Mouse (Mus musculus): ENCODE measurements around the gene Slc25a12.

Gene Slc25a12

DNA sequence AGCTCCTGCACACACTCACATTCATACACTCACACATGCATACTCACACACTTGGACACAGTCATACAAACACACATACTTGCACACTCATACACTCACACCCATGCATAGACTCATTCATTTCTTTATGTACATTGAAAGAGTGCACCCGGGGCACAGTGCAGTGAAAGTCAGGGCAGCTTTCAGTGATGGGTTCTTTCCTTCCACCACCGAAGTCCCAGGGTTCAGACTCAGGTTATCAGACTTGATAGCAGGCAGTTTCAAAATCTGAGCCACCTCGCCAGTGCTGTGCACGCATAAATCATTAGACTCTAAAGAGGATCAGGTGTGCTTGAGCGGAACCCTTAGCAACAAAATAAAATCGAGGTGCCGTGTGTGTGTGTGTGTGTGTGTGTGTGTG, 17.4 kb downstream of the Slc25a12 start:
- peak; percentile 66 for DNase-seq (ENCODE audit: low read depth, low spot score)

DNA sequence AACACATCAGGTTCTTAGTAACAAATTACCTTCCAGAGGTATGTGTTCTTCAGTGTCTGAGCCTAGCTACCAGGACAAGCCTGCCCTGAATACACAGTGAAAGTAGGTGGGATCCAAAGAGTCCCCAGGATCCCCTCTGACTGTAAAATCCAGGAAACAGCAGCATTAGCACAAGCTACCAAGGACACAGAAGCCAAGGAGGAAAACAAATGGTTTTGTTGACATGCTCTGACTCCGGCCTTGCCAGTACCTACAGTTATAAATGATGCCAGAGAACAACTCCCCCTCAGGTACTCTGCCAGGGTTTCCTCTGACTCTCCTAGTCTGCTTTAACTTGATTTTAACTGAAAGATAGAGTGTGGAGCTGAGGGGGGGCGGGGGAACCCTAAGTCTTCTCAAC, 18.0 kb downstream of the Slc25a12 start:
- DNase-seq (ENCODE audit: low read depth, low spot score), result no peak

DNA sequence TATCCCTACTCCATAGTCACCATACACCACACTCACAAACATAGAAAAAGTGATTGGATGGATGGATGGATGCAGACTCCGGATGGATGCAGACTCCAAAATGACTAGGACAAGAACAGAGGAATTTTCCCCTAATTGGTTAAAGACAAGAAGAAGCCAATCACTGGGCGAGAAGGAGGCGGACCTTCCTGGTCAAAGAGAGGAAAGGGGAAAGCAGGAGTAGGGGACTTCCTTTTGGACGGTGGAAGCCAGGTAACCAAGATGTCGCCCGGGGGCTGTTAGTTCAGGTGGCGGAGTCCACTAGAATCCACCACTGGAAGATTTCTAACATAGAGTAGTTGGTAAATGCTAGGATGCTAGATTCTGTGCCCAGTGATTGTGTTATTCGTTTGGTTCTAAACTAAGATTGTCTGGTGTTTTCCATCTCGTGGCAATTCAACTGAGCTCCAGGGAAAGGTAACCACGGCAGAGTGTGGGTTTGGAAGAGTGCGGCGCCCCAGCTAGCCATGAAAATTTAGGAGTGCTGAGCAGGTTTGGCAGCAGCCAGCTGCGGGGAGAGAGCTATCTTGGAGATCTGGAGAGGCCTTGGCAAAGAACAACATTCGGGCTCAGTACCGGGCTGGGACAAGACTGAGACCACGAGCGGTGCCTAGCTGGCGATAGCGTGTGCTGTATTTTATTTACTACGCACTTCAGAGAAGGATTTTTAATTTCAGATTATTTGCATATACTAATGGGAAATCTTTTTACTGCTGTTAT, 19.6 kb downstream of the Slc25a12 start:
- DNase-seq (ENCODE audit: low read depth, low spot score), result peak; percentile 91

DNA sequence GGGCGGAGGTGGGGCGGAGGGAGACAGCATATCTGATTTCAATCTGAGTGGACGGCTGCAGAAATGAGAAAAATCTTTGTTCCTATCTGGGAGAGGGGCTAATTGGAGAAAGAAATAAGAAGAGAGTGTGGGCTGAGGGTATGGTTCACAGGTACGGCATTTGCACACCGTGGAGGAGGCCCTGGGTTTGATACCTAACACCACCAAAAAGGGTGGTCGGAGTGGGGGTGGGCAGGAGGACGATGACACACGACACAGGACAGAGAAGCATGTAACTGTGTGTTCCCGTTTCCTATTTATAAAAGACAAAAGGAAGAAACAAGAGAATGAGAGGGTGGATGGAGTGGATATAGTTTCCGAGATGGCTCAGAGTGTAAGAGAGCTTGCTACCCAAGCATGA, 20.4 kb downstream of the Slc25a12 start:
- no peak for DNase-seq (ENCODE audit: low read depth, low spot score)

DNA sequence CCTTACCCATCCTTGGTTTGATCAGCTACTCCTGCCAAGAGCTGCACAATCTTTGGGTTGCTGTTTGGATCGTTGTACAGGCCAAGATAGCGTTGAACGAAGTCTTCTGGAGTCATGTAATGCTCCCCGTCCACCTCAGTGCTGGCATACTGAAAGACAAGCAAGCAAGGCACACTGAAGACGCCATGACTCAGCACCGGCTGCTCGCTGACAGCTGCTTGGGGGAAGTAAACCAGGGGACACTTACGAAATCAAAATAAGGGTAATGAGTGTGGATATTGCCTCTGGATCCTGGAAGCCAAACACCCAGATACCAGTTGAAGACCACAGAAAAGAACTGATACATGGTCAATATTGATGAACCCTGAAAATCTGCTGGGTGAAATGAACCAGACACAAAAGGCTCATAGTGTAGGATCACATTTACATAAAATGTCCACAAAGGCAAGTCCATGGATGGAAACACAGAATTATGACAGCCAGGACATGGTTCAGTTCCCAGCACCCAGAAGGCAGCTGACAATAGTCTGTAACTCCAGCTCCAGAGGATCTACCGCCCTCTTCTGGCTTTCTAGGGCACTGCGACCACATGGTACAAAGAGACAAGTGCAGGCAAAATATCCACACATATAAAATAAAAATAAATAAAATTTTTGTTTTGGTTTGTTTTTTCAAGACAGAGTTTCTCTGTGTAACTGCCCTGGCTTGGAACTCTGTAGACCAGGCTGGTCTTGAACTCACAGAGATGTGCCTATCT, 23.5 kb downstream of the Slc25a12 start:
- DNase-seq (ENCODE audit: low read depth, low spot score), result peak; percentile 56

DNA sequence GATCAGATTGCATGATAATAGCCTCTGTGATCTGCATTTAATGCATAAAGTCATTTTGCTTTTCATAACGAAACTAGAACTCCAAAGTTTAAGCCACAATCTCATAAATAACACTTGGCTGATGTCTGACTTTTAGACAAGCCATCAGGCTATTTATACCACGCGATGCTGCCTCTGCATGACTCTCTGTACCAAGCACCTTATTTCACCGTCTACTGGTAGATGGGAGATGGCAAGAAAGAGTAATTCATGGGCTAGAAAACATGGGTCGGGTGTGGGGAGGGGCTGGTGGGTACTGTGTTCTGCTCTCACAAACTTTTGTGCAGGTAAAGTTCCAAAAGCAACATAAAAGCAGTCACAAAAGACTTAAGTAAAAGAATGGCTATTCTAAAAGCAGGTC, 27.4 kb downstream of the Slc25a12 start:
- DNase-seq (ENCODE audit: low read depth, low spot score), result no peak

DNA sequence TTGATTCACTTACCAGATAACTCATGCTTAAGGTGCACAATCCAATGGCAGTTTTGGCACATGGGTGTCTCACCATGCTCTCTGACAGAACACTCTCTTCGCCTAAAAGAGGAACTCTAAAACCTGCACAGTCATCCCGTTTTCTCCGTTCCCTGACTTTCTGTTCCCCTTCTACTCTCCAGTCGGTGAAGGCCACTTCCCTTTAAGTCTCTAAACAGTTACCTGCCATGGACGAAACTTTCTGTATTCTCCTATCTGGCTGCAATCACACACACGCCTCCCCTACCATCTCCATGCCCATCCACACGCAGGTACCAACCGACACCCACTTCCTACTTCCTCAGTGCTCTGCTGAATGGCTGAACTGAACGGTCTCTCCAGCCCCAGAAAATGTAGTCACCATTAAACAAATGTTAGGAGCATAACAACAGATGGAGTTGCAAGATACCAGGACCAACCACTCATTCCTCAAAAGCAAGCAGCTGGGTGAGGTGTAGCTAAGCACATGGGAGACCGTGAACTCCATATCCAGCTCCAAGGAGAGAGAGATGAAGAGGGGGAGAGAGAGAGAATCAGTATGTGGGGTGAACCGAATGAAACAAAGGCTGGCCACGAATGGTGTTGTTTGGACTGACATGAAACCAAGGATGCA, 29.3 kb downstream of the Slc25a12 start:
- no peak for DNase-seq (ENCODE audit: low read depth, low spot score)

DNA sequence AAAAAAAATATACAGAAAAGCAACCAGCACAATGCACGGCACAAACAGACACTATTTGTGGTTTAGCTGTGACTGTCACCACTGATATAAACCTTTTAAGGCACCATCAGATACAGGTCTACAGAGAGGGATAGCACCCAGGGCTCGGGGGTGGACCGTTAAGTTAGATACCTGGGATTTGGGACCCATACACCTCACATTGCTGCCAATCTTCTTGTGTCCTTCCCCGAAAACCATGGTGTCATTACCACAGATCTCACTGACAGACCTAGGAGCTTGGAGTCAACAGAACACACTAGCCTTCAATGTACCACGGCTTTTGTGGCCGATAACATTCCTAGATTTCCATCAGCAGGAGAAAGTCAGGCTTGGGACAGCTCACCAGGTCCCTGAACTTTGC, 30.9 kb downstream of the Slc25a12 start:
- no peak for DNase-seq (ENCODE audit: low read depth, low spot score)

DNA sequence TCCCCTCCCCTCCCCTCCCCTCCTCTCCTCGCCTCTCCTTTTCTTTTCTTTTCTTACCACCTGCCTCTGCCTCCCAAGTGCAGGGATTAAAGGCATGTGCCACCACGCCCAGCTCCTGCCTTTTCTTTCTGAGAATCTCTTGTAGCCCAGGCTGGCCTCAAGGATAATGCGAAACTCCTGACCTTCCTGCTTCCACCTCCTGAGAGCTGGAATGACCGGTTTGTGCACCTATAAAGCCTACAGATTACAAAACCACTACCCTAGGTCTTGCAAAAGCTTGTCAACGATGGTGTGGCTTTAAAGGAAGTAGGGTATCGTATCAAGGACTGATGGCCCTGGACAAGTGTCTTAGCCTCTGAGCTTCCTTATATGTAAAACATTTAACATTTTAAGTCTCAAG, 31.3 kb downstream of the Slc25a12 start:
- peak; percentile 79 for DNase-seq (ENCODE audit: low read depth, low spot score)

DNA sequence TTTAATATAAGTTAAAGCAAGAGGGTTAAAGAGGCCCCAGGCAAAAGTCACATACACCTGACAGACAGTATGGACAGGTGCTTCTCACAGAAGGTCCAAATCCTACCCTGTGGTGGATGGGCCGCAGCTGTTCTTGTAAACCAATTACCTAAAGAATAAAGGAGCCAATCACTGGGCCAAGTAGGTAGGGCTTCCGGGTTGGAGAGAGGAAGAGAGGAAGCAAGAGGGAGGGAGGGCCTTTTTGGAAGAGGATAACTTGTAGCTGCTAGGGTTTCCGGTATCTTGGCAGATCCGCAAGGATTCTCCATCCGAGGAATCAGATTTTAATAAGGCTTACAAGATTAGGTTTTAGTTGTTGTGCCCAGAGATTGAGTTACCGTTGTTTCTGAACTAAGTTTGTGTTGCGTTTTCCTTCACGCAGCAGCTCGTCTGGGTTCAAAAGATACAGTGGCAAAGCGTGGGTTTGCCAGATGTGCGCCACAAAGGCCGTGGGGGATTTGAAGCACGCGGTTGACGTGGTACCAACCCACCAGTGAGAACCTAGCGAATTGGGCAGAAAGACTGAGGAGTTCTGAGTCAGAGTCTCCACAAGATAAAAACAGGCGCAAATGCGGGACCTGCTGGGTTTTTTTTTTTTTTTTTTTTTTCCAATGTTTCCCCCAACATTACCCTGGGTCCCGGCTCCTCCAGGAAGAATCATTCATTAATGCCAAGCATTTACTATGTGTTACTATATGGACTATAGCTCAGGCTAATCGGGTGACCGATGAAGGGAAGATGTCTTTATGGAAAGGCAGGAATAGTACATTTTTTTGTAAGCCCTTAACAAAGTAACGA, 33.3 kb downstream of the Slc25a12 start:
- peak; percentile 84 for DNase-seq (ENCODE audit: low read depth, low spot score)

DNA sequence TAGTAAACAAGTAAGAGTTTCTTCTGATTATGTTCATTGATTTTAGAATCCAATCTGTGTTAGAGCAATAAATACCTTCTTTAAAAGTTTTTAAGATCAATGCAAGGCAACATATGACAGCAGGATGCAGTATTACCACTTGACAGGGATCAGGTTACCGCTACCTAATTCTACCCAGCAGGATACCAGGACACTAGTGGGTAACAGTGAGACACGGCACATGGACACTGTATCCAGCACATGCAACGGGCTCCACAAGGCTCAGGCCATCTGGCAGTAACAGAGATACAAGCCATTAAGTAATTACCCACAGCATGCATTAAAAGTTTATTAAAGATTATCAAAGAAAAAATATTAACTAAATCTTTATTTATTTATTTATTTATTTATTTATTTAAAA, 37.8 kb downstream of the Slc25a12 start:
- no peak for DNase-seq (ENCODE audit: low read depth, low spot score)

DNA sequence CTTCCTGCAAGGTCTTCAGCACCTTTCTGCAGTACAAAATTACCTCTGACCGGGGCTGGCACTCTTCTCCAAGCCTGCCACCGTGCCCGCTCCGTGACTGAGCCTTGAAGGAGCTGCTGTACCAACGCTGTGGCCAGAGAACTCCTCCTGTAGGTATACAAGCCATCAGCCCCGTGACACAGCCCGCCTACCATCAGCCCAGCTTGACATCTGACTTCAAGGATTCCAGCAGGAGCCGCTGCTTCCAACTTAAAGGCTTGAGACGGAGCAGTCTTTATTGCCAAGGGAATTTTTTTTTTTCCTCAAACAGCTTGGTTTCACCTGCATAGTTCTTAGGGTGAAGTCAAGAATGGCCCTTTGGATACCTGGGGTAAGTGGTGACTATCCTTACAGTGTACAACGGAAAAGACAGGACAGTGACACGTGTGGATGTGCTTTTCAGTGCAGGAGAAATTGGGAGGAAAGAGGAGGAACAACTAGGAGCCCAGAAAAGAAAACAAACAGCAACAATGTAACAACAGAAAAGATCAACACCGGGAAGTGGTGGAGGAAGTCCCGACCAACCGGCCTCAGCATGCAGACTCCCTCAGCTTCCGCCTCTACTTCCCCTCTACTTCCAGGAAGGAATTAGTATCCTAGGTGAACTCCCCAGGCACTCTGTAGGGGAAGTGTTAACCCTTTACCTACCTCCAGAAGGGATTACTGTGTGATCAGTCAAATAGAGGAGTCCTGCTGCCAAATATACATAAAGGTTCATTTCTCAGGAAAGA, 39.0 kb downstream of the Slc25a12 start:
- peak; percentile 40 for DNase-seq (ENCODE audit: low read depth, low spot score)

DNA sequence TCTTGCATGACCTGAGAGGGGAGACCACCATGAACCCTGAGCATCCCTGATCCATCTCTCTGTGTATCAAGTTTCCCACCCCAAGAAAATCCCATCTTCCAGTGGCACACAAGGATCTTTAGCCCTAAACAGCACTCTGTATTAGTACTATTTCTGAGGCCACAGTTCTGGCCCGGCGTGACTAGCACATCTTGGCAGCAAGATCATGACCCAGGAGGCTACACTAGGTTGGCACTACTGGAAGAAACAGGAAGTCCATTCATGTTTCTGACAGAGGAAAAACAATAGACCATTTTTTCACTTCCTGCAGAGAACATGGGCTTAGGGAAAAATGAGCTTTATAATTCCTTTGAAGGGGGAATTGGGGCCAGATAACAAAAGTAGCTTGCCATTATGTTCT, 39.8 kb downstream of the Slc25a12 start:
- DNase-seq (ENCODE audit: low read depth, low spot score), result no peak

DNA sequence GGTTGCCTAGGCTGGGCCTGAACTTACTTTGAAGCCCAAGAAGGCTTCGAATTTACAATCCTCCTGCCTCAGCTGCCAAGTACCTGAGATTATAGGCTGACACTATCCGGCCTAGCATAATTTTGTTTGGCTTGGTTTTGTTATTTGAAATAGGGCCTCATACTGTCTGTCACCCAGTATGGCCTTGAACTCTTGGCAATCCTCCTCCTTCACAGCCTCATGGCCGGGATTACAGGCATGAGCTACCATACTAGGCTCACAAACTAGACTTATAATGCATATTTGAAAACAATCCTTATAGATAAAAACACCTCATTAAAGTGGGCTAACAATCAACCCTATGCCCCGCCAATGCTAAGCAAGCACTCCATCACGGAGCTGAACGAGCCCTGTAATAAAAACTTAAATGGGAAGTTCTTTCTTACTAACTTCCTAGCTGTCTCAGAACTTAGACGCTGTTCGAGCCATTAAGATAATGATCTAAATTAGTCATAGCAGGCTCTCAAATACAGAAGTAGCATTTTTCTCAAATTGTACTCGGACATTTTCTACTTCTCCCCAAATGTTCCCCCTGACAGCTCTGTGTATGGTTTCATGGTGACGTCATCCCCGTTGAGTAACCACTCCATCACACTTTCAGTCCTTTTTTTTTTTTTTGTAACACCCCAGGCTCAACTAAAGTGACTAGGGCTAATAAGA, 40.6 kb downstream of the Slc25a12 start:
- DNase-seq (ENCODE audit: low read depth, low spot score), result no peak

DNA sequence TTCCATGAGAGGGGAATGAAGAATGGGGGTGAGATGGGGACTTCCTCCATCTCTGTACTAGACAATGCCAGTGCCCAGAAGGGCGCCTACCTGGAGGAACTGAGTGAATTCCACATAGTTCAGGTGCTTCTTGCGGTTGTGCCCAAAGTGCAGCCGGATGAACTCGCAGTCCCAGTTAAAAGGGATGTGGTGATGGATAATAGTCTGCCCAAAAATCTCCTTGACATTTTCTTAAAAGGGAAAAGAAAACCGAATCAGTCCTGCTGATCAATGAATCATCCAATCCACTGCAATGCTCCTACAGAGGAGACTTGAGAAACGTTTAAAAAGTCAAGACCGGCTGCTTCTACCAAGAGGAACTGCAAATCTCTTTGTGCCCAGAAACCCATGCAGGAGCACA, 43.7 kb downstream of the Slc25a12 start:
- no peak for DNase-seq (ENCODE audit: low read depth, low spot score)

DNA sequence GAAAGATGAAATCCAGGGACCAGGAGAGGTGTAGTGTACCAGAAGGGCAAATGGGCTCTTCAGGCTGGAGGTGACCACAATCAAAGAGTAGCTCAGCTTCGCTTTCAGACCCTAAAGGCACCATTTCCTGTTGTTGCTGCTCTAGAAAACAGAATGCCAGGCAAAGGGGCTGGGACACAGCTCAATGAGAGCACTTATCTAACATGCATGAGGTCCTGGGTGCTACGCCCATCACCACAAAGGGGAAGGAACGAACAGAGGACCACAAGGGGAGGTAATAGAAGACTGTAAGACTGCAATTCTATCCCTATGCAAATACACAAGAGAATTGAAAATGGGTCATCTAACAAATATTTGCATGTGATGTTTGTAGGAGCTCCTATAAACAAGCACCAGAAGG, 46.1 kb downstream of the Slc25a12 start:
- no peak for DNase-seq (ENCODE audit: low read depth, low spot score)

DNA sequence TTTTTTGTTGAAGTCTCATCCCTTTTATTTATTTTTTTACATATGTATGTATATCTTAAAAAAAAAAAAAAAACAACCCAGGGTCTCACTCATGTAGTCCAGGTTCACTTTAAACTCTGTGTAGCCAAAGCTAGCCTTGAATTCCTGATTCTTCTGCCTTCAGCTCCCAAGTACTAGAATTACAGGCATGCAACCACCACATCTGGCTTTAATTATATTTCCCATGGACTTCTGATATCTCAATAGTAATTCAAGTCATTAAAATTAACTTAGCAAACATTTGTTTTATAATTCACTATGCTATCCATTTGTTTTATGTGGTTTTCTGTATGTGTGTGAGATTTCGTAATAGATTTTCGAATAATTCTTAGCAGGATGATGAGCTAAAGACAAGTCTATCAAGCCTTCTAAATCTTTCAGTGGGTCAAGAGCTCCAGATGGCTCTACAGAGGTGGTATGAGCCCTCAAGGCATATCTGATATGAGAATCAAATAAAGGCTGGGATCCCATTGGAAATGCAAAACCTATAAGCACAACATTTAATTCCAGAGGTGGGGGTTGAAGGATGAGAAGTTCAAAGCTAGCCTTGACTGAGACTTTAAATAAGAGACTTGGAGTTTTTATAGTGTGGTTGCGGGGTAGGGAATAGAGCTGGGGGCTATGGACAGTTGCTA, 51.3 kb downstream of the Slc25a12 start:
- DNase-seq (ENCODE audit: low read depth, low spot score), result no peak

DNA sequence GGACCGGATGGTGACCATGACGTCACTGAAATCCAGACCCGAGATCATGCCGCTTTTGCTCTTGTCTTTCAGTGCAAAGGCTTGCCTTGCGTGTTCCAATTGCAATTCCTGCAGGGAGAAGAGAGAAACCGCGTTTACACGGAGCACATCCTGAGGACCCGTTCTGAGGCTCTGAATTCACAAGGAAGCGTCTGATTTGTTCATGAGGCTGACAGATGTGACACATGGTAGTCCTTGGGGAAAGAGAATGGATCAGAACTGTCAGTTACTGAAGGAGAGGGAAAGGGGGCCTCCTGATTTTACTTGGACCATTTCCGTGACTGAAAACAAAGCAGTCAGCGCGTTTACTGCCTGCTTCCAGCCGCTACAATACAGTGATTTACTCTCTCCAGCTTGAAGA, 52.5 kb downstream of the Slc25a12 start:
- DNase-seq (ENCODE audit: low read depth, low spot score), result no peak

DNA sequence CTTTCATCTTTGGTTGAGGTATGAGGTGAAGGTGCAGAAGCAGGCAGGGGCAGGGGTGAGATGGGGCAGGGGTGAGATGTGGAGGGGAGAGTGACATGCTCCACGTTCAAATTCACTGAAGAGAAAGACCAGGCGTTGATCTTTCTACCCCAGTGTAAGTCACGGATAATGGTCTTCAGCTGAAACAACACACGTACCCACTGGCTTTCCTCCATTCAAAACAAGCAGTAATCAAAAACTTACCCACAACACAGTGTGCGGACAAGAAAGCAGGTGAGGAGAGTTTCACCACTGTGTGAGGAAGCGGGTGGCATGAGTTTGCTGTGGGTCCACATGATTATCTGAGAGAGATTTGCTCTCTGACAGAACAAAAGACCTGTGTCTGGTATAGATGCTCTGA, 53.5 kb downstream of the Slc25a12 start:
- DNase-seq (ENCODE audit: low read depth, low spot score), result no peak

DNA sequence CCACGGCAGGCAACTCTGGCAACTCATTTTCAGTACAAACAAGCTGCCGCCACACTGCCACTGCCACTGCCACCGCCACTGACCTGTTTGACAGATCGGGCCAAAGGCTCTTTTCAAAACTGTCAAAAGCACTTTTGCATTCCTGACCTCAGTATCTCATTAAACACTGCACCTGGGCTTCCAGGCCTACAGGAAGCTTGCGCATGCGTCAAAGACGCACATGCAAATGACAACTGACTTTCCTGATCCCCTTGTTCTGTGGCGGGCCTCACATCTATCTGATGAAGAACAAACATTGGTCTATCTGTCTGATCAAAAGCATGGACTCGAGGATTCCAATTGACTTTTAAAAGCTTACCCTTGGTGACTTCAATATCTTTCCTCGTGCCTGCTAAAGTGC, 55.5 kb downstream of the Slc25a12 start:
- peak; percentile 44 for DNase-seq (ENCODE audit: low read depth, low spot score)
